Mouse (Mus musculus) layer of hippocampus, adult 18-20 months (tissue): ENCODE measurements around the gene Cyp2c23. TPM values are rescaled to one million over a fixed set of nuclear protein-coding genes. Genes with fewer than 3 reads are reported as not detected.

Experiments used
- DNase-seq, 2 experiments: peaks; one replicate each; pipeline ENCODE4 v3.0.0; 2022; ENCODE audit warnings: low spot score in 2 of 2
- total RNA-seq, 2 experiments: library from RNA; stranded (reverse); gene quantifications; 2 replicates each; pipeline ENCODE4 v1.2.3; 2021

The Cyp2c23 gene
- total RNA-seq, 2 experiments from 2014 or later = not detected

GRCm38 (mm10) chr19:43973711-43974110, 55.3 kb downstream of the Cyp2c23 start:
- DNase-seq = no peak

GRCm38 (mm10) chr19:43972129-43972528, 56.9 kb downstream of the Cyp2c23 start:
- DNase-seq = no peak

- DNase-seq = no peak
Measured at GRCm38 (mm10) chr19:43968436-43969026, 60.5 kb downstream of the Cyp2c23 start.

- no peak for DNase-seq
Measured at GRCm38 (mm10) chr19:43966481-43966880, 62.5 kb downstream of the Cyp2c23 start.

DNA sequence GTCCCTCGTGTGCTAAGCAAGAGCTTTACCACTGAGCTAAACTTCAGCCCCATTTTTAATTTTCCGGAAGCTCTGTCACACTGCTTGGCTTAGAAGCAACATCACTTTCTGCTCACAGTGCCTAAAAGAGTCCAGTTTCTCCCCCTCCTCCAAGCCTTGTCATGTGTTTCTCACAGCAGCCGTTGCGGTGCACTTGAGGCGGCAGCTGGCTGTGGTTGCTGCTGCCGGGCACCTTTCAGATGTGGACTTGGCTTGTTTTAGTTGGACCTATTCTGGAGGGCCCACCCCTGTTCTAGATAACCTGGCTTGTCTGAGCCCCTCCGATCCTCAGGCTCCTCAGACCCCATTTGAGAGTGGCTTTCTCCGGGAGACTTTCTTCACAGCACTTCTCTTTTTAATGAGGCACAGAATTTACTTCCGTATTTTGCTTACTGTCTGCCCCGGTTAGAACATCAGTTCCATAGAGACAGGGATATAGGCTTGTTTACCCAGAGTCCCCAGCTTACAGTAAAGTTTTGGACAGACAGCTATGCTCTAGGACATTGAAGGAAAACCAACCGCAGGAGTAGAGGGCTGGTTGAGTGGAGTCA, 63.4 kb downstream of the Cyp2c23 start:
- no peak for DNase-seq

DNA sequence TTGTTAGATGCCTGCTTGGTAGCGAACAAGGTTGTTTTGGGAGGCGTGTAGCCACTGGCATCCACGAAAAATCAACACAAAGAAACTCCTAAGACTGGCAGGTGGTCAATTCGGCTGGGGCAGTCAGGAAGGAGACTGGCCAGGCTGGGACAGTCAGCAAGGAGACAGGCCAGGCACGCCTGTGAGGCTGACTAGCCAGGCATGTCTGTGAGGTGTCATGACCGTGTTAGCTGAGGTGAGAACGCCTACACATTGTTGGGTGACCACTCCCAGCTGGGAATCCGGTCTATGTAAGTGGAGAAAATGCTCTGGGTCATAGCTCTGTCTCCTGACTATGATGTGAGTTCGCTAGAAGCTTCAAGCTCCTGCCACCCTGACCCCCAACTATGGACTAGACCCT, 66.2 kb downstream of the Cyp2c23 start:
- no peak for DNase-seq

DNA sequence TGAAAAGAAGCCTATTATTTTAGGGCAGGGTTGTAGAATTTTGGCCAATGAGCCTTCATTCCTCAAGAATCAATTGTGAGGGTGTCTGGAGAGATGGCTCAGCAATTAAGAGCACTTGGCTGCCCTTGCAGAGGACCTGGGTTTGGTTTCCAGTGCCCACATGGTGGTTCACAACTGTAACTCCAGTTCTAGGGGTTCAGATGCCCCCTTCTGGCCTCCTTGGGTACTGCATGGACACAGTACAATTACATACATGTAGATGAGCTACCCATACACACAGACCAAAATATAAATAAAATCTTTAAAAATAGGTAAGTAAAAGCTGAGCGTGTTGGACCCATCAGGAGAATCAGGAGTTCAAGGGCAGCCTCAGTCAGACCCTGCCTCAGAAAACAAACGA, 67.8 kb downstream of the Cyp2c23 start:
- no peak for DNase-seq

- DNase-seq = no peak
Measured at GRCm38 (mm10) chr19:43960014-43960413, 69.0 kb downstream of the Cyp2c23 start.

DNA sequence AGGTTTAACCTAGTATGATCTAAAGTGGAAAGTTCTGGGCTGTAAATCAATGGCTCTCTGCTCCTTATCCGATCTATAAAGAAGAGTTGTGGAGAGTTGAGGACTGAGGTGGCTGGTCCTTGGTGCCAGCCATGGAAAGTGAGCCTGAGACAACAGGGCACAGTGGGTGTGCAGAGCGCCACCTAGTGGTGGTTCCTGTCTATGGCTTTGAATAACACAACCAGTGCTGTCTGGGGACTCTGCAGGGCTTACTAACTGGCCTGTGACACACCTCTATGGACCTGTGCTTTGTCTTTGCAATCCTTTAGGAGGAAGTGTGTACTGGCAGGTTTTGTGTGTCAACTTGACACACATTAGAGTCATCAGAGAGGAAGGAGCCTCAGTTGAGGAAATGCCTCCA, 69.8 kb downstream of the Cyp2c23 start:
- peak; percentile 32 to 81 for DNase-seq

GRCm38 (mm10) chr19:43957881-43958280, 71.1 kb downstream of the Cyp2c23 start:
- DNase-seq = peak; percentile 59 to 86

GRCm38 (mm10) chr19:43957402-43957801, 71.6 kb downstream of the Cyp2c23 start:
- DNase-seq = no peak

DNA sequence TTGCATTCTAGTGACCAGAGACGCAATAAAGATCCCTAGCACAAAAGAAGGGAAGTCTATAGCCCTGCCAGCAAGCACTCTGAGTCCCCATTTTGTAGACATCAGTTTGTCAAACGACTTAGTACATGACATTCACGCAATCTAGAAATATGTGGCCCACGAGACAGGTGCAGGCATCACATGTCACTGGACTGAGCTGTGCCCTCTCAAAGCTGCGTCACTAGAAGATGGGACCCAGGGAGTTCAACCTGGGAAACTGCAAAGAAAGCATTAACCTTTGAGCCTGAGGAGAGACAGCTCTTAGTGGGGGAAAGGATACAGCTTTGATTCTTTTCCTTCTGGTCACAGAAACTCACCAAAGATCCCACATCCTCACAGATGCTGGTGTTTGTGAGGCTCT, 73.7 kb downstream of the Cyp2c23 start:
- no peak for DNase-seq

Other genes starting within 250 kb of the Cyp2c23 start
- gene Abcc2, start 247.0 kb downstream of the Cyp2c23 start, total RNA-seq = under 1 TPM in 1 of 2 experiments, not detected in 1; 0.05 TPM
- gene Dnmbp, start 89.0 kb downstream of the Cyp2c23 start, total RNA-seq = 10 to 100 TPM in 1 of 2 experiments, 1 to 10 TPM in 1; 9.8 to 10.3 TPM
- under 1 TPM; 0.15 to 0.30 TPM for gene Cpn1, start 42.7 kb downstream of the Cyp2c23 start, total RNA-seq
- 10 to 100 TPM; 19.4 to 23.7 TPM for gene Erlin1, start 40.6 kb upstream of the Cyp2c23 start, total RNA-seq
- 10 to 100 TPM; 39.3 to 40.9 TPM for gene Chuk, start 78.3 kb upstream of the Cyp2c23 start, total RNA-seq
- 10 to 100 TPM; 20.6 to 21.3 TPM for gene Cwf19l1, start 106.7 kb upstream of the Cyp2c23 start, total RNA-seq
- gene Bloc1s2, start 117.2 kb upstream of the Cyp2c23 start, total RNA-seq = 10 to 100 TPM; 58.8 to 60.8 TPM
- gene Pkd2l1, start 163.2 kb upstream of the Cyp2c23 start, total RNA-seq = under 1 TPM; 0.25 to 0.30 TPM
- 1 to 10 TPM; 2.4 to 3.3 TPM for gene Scd3, start 174.1 kb upstream of the Cyp2c23 start, total RNA-seq